Mouse (Mus musculus) midbrain, postnatal 0 days (tissue): ENCODE data around the gene Clec16a. TPM values are rescaled to one million over a fixed set of nuclear protein-coding genes. Genes with fewer than 3 reads are reported as not detected.

ENCODE experiments used
- ATAC-seq: fragments of 200-750 bp; cut with Nextera tagmentation; 2 replicates; pipeline ENCODE4 v1.8.0; 2017; ENCODE audit warnings: moderate number of reproducible peaks, mild to moderate bottlenecking, moderate TSS enrichment, moderate library complexity; ENCODE audit not compliant: low FRiP score
- DNase-seq: peaks from one replicate; pipeline ENCODE4 v3.0.0-alpha.2; 2015; ENCODE audit warnings: low spot score
- H3K27ac ChIP-seq: fragments of 300-500 bp; sonication (generic); 2 replicates; pipeline ENCODE4 v1.5.1; 2014; ENCODE audit warnings: low read depth, mild to moderate bottlenecking, low read length, mixed read lengths
- H3K27me3 ChIP-seq: fragments of 300-500 bp; sonication (generic); 2 replicates; pipeline ENCODE4 v1.6.1; 2014; ENCODE audit warnings: low read length, control low read depth, mixed read lengths; ENCODE audit not compliant: insufficient read depth
- H3K36me3 ChIP-seq: fragments of 300-500 bp; sonication (generic); 2 replicates; pipeline ENCODE4 v1.6.1; 2014; ENCODE audit warnings: low read length, control low read depth, mixed read lengths; ENCODE audit not compliant: insufficient read depth
- H3K4me1 ChIP-seq: fragments of 300-500 bp; sonication (generic); 2 replicates; pipeline ENCODE4 v1.6.1; 2014; ENCODE audit warnings: mild to moderate bottlenecking, control low read depth, antibody characterized with exemption, low read length, mixed read lengths; ENCODE audit not compliant: insufficient read depth
- H3K4me2 ChIP-seq: fragments of 300-500 bp; sonication (generic); 2 replicates; pipeline ENCODE4 v1.6.1; 2014; ENCODE audit warnings: low read depth, mild to moderate bottlenecking, low read length, mixed read lengths; ENCODE audit not compliant: poor library complexity, severe bottlenecking
- H3K4me3 ChIP-seq: fragments of 300-500 bp; sonication (generic); 2 replicates; pipeline ENCODE4 v1.5.1; 2014; ENCODE audit warnings: low read depth, mild to moderate bottlenecking, low read length, moderate library complexity
- H3K9ac ChIP-seq: fragments of 300-500 bp; sonication (generic); replicated peaks from 2 replicates; pipeline ENCODE4 v1.6.1; 2014; ENCODE audit warnings: mild to moderate bottlenecking, low read length, moderate library complexity, mixed read lengths; ENCODE audit not compliant: poor library complexity, severe bottlenecking
- H3K9me3 ChIP-seq: fragments of 300-500 bp; sonication (generic); 2 replicates; pipeline ENCODE4 v1.6.1; 2016; ENCODE audit warnings: low read length, control low read depth
- CTCF ChIP-seq: IDR thresholded peaks from 2 replicates; pipeline ENCODE4 v1.5.1; 2016; ENCODE audit warnings: antibody characterized with exemption, mild to moderate bottlenecking
- WGBS: fragments of 180-500 bp; shearing (Covaris S2); extraction: QIAGEN DNeasy Blood & Tissue Kit; methylation state at CpG from one replicate; pipeline ENCODE4 v1.1.7; 2014; 5-methylcytosine and 5-hydroxymethylcytosine counted together
- polyA plus RNA-seq: library from polyadenylated mRNA; unstranded; fragments of >200 nt; fragmentation: Nextera tagmentation; extraction: Ambion mirVana; gene quantifications from 2 replicates; pipeline ENCODE4 v1.2.1, GENCODE M21; 2015
- total RNA-seq: library from RNA; depleted of rRNA; stranded (reverse); fragments of >200 nt; gene quantifications from 2 replicates; pipeline ENCODE4 v1.2.3, GENCODE M21; 2014

The Clec16a gene
- total and polyA plus RNA-seq, 2 experiments from 2014 or later = 63.8 to 69.5 TPM

DNA sequence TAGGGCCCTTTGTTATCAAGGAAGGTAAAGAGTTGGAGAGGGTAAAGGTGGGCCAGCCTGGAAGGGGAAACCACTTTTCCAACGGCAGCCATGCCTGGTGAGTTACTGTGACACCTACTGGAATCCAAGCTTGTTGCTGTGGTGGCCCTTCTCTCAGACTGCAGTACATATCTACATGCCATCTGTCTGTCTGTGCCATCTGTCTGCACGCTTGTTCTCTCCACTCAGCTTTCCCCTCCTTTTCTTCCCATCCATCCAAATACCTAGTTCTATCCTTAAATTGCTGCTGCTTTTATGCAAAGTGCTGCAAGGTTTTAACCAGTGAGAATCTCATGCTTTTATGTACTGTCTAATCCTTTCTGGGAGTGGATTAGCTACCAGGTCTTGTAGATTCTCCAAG, 4.5 kb downstream of the Clec16a start:
- Histone ChIP-seq H3K27ac (no peak overlapping the region), H3K4me2 (no peak overlapping the region), H3K9ac (no peak overlapping the region), H3K4me1 (peaks cover 11% of the 10 kb centered on the region; the same call in 1 of the 2 replicates), H3K4me3 (no peak overlapping the region), H3K27me3 (no peaks in the 10 kb centered on the region), H3K36me3 (no peaks in the 10 kb centered on the region), H3K9me3 (no peaks in the 10 kb centered on the region)
- WGBS = 77% methylated on average over 2 of the region's 2 CpGs
- DNase-seq = no peak
- no peak for ATAC-seq
- no peak for TF ChIP-seq CTCF

DNA sequence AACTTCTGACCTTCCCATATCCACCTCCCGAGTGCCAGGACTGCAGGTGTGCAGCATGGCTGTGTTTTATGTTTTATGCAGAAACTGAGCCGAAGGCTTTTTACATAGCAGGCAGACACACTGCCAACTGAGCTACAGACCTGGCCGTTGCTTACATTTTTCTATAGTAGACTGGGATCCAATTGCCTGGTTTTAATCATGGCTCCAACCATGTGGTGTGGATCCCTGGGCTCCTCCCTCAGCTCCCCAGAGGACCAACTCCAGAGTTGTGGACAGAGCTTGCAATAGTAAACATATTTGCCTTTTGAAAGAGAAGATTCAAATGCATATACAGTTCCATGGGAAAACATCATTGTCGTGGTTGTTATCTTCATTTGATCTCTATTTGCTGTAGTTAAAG, 6.5 kb downstream of the Clec16a start:
- H3K27me3 ChIP-seq = no peaks in the 10 kb centered on the region
- H3K4me2 ChIP-seq = no peak overlapping the region
- no peak overlapping the region for H3K4me3 ChIP-seq
- TF ChIP-seq CTCF = no peak
- no peaks in the 10 kb centered on the region for H3K9me3 ChIP-seq
- no peak overlapping the region for H3K27ac ChIP-seq
- WGBS = 86% methylated on average over 4 of the region's 4 CpGs
- no peak for ATAC-seq
- peaks cover 5% of the 10 kb centered on the region; the same call in 1 of the 2 replicates for H3K4me1 ChIP-seq
- H3K9ac ChIP-seq = no peak overlapping the region
- DNase-seq = no peak
- H3K36me3 ChIP-seq = no peaks in the 10 kb centered on the region

DNA sequence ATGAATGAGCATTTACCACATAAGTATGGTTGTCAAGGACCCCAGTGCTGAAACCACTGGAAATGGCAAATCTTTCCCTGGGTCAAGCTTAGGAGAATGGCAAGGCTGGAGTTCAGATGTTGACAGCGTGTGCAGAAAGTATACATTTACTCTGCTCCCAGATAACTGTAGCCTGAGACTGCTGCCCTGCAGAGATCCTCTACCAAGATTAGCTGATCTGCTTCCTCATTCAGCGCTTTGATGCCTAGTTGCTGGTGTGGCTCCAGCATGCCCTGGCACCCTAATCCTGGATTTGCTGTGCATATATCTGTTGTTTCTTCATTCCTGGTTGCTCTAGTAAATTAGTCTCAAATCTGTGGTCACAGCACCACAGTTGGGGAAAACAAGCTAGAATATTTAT, 8.7 kb downstream of the Clec16a start:
- H3K4me1 ChIP-seq = no peaks in the 10 kb centered on the region
- WGBS = 87% methylated on average over 2 of the region's 2 CpGs
- no peaks in the 10 kb centered on the region for H3K36me3 ChIP-seq
- DNase-seq = no peak
- ATAC-seq = no peak
- H3K4me3 ChIP-seq = no peak overlapping the region
- no peak overlapping the region for H3K4me2 ChIP-seq
- no peaks in the 10 kb centered on the region for H3K27me3 ChIP-seq
- no peak overlapping the region for H3K27ac ChIP-seq
- no peaks in the 10 kb centered on the region for H3K9me3 ChIP-seq
- no peak for TF ChIP-seq CTCF
- no peak overlapping the region for H3K9ac ChIP-seq

DNA sequence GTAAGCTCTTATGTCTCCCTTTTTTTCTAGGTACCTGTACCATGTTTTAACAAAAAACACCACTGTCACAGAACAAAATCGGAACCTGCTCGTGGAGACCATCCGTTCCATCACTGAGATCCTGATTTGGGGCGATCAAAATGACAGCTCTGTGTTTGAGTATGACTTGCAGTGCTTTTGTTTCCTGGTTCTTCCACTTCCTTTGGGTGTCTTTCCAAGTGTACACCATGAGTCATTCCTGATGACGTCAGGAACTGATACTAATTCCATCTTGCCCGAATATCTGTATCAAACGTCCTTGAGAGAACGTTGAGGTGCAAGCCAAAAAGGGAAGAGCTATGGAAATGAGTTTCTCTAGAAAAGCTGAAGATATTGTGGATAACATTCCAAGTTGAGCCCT, 14.9 kb downstream of the Clec16a start:
- no peak for TF ChIP-seq CTCF
- Histone ChIP-seq H3K27ac (no peak overlapping the region), H3K4me3 (no peak overlapping the region), H3K4me1 (no peaks in the 10 kb centered on the region), H3K9ac (no peak overlapping the region), H3K9me3 (no peaks in the 10 kb centered on the region), H3K27me3 (no peaks in the 10 kb centered on the region), H3K4me2 (no peak overlapping the region), H3K36me3 (peaks cover 19% of the 10 kb centered on the region)
- DNase-seq = no peak
- no peak for ATAC-seq
- WGBS = 94% methylated on average over 8 of the region's 8 CpGs

DNA sequence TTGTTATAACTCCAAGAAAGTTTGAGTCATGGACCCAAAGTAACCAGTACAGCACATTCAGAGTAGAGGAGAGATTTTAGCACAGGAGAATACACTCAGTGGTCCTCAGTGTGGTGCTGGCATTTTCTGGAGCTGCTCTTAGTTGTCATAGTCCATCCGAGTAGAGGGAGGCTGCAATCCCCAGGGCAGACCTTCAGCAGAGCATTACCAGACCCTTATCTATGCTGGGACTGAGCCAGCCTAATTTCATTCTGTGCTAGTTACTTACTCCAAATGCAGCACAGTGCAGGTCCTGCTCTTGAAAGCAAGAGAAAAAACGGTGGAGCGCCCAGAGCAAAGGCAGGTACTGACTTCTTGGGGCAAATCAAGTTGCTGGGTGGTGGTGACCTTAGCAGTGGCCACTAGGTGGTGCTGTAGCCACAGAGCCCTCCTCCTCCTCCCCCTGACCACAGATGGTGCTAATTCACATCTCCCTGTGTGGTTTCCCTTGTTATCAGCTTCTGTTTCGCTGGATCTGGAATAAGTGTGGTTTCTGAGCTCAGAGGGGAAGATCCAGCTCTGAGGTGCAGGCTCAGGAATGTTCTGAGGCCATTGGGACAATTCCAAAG, 20.2 kb downstream of the Clec16a start:
- WGBS = 41% methylated on average over 4 of the region's 4 CpGs
- peaks cover 31% of the 10 kb centered on the region for H3K36me3 ChIP-seq

DNA sequence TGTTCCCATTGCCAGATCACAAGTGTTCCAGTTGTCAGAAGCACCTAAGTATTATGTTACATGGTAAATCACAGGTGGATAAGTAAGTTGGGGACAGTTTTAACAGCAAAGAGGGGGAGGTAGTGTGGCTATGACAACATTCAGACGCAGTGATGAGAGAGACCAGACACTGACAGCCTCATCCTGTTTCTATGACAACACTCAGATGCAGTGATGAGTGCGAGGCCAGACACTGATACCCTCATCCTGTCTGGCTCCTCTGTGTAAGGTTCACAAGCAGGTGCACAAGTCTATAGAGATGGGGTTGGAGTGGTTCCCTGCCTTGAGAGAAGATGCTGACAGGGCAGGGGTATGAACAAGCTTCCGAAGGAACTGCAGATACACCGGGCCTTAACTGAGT, 22.0 kb downstream of the Clec16a start:
- H3K4me3 ChIP-seq = no peak overlapping the region
- DNase-seq (no peak), ATAC-seq (no peak)
- no peak for TF ChIP-seq CTCF
- no peaks in the 10 kb centered on the region for H3K4me1 ChIP-seq
- no peaks in the 10 kb centered on the region for H3K9me3 ChIP-seq
- H3K9ac ChIP-seq = no peak overlapping the region
- H3K4me2 ChIP-seq = no peak overlapping the region
- peaks cover 41% of the 10 kb centered on the region for H3K36me3 ChIP-seq
- H3K27ac ChIP-seq = no peak overlapping the region
- H3K27me3 ChIP-seq = no peaks in the 10 kb centered on the region
- 90% methylated on average over 4 of the region's 4 CpGs for WGBS

More for the DNA sequence above, 20.2 kb downstream of the Clec16a start:
- H3K9me3 ChIP-seq = no peaks in the 10 kb centered on the region
- H3K27me3 ChIP-seq = no peaks in the 10 kb centered on the region
- H3K4me3 ChIP-seq = no peak overlapping the region
- DNase-seq (peak; percentile 79), ATAC-seq (0 out of 2 replicates have a peak, but pooled peaks have one; percentile 47)
- no peak overlapping the region for H3K9ac ChIP-seq
- H3K27ac ChIP-seq = no peak overlapping the region
- no peak overlapping the region for H3K4me2 ChIP-seq
- no peaks in the 10 kb centered on the region for H3K4me1 ChIP-seq
- peak; percentile 91 for TF ChIP-seq CTCF
